Mouse (Mus musculus): Measurements from ENCODE around the gene Abcd3. TPM values are rescaled to one million over a fixed set of nuclear protein-coding genes. Genes with fewer than 3 reads are reported as not detected.
A peak's percentile ranks its signal among the peaks of the same experiment; 100 is the strongest.

The Abcd3 gene
- polyA plus RNA-seq, 2 experiments = 6.1 to 16.5 TPM

GRCm38 (mm10) chr3:121821559-121822143, 6.5 kb upstream of the Abcd3 start:
- H3K4me1 ChIP-seq (replicated peaks; ENCODE audit: control insufficient read depth in 2 of 2, insufficient read depth in 2 of 2, low read length in 1 of 2) = peaks cover 0 to 12% of the 10 kb centered on the region in 2 experiments; a peak in 2 of 4 replicates
- no peaks in the 10 kb centered on the region for H3K9me3 ChIP-seq (ENCODE audit: control insufficient read depth, low read length)
- H3K27ac ChIP-seq = no peak overlapping the region
- DNase-seq (ENCODE audit: low read depth in 3 of 3, low spot score in 3 of 3) (no peak), ATAC-seq (ENCODE audit: insufficient read depth) (no peak)
- H3K4me3 ChIP-seq (ENCODE audit: insufficient read depth in 1 of 2, low read depth in 2 of 2, low read length in 2 of 2) = no peak overlapping the region
- no peaks in the 10 kb centered on the region for H3K36me3 ChIP-seq (replicated peaks; ENCODE audit: control insufficient read depth, insufficient read depth, low read depth)
- no peak overlapping the region for H3K4me2 ChIP-seq (ENCODE audit: low read depth)
- no peak overlapping the region for H3K9ac ChIP-seq (replicated peaks)
- 70% methylated on average over 8 of the region's 8 CpGs for WGBS (ENCODE audit: insufficient replicate concordance)
- TF ChIP-seq CTCF (IDR thresholded peaks at IDR 0.05; ENCODE audit: low read depth) (no peak), EP300 (IDR thresholded peaks at IDR 0.05; ENCODE audit: low read depth) (no peak)
- H3K27me3 ChIP-seq (ENCODE audit: control insufficient read depth, insufficient read depth, low read length) = no peaks in the 10 kb centered on the region

GRCm38 (mm10) chr3:121819693-121820200, 4.6 kb upstream of the Abcd3 start:
- no peak overlapping the region for H3K27ac ChIP-seq
- H3K4me2 ChIP-seq (ENCODE audit: low read depth) = no peak overlapping the region
- H3K9ac ChIP-seq (replicated peaks) = no peak overlapping the region
- H3K4me3 ChIP-seq (ENCODE audit: insufficient read depth in 1 of 2, low read depth in 2 of 2, low read length in 2 of 2) = no peak overlapping the region
- no peaks in the 10 kb centered on the region for H3K36me3 ChIP-seq (replicated peaks; ENCODE audit: control insufficient read depth, insufficient read depth, low read depth)
- H3K27me3 ChIP-seq (ENCODE audit: control insufficient read depth, insufficient read depth, low read length) = no peaks in the 10 kb centered on the region
- H3K4me1 ChIP-seq (replicated peaks; ENCODE audit: control insufficient read depth in 2 of 2, insufficient read depth in 2 of 2, low read length in 1 of 2) = peaks cover 0 to 12% of the 10 kb centered on the region in 2 experiments; a peak in 2 of 4 replicates
- no peaks in the 10 kb centered on the region for H3K9me3 ChIP-seq (ENCODE audit: control insufficient read depth, low read length)
- TF ChIP-seq EP300 (IDR thresholded peaks at IDR 0.05; ENCODE audit: low read depth) (no peak), CTCF (IDR thresholded peaks at IDR 0.05; ENCODE audit: low read depth) (no peak)
- DNase-seq (ENCODE audit: low read depth in 3 of 3, low spot score in 3 of 3) (no peak), ATAC-seq (ENCODE audit: insufficient read depth) (no peak)
- whole genome bisulfite sequencing (ENCODE audit: insufficient replicate concordance) = 37% methylated on average over 3 of the region's 3 CpGs

- Histone ChIP-seq H3K4me1 (replicated peaks; ENCODE audit: control insufficient read depth in 2 of 2, insufficient read depth in 2 of 2, low read length in 1 of 2) (peaks cover 0 to 10% of the 10 kb centered on the region in 2 experiments; a peak in 1 of 4 replicates), H3K4me2 (ENCODE audit: low read depth) (no peak overlapping the region), H3K27me3 (ENCODE audit: control insufficient read depth, insufficient read depth, low read length) (no peaks in the 10 kb centered on the region), H3K9ac (replicated peaks) (no peak overlapping the region), H3K9me3 (ENCODE audit: control insufficient read depth, low read length) (no peaks in the 10 kb centered on the region), H3K27ac (no peak overlapping the region), H3K4me3 (ENCODE audit: insufficient read depth in 1 of 2, low read depth in 2 of 2, low read length in 2 of 2) (no peak overlapping the region), H3K36me3 (replicated peaks; ENCODE audit: control insufficient read depth, insufficient read depth, low read depth) (no peaks in the 10 kb centered on the region)
- 60% methylated on average over 10 of the region's 10 CpGs for WGBS (ENCODE audit: insufficient replicate concordance)
- no peak for TF ChIP-seq EP300 (IDR thresholded peaks at IDR 0.05; ENCODE audit: low read depth)
- TF ChIP-seq CTCF (IDR thresholded peaks at IDR 0.05; ENCODE audit: low read depth) = no peak
- ATAC-seq (ENCODE audit: insufficient read depth) (no peak), DNase-seq (ENCODE audit: low read depth in 3 of 3, low spot score in 3 of 3) (no peak)
Measured at GRCm38 (mm10) chr3:121818736-121819396, 3.8 kb upstream of the Abcd3 start.

GRCm38 (mm10) chr3:121815549-121816235, 590 bp upstream of the Abcd3 start:
- H3K27ac ChIP-seq = peak overlapping the region; percentile 58
- WGBS (ENCODE audit: insufficient replicate concordance) = 18% methylated on average over 16 of the region's 16 CpGs
- no peaks in the 10 kb centered on the region for H3K36me3 ChIP-seq (replicated peaks; ENCODE audit: control insufficient read depth, insufficient read depth, low read depth)
- peak overlapping the region; percentile 83 to 88 for H3K4me3 ChIP-seq (ENCODE audit: insufficient read depth in 1 of 2, low read depth in 2 of 2, low read length in 2 of 2)
- peak overlapping the region; percentile 75 for H3K9ac ChIP-seq (replicated peaks)
- no peaks in the 10 kb centered on the region for H3K9me3 ChIP-seq (ENCODE audit: control insufficient read depth, low read length)
- no peak for ATAC-seq (ENCODE audit: insufficient read depth)
- TF ChIP-seq CTCF (IDR thresholded peaks at IDR 0.05; ENCODE audit: low read depth) = no peak
- no peak for TF ChIP-seq EP300 (IDR thresholded peaks at IDR 0.05; ENCODE audit: low read depth)
- peaks cover 0 to 10% of the 10 kb centered on the region in 2 experiments; a peak in 1 of 4 replicates for H3K4me1 ChIP-seq (replicated peaks; ENCODE audit: control insufficient read depth in 2 of 2, insufficient read depth in 2 of 2, low read length in 1 of 2)
- H3K27me3 ChIP-seq (ENCODE audit: control insufficient read depth, insufficient read depth, low read length) = no peaks in the 10 kb centered on the region
- peak overlapping the region; percentile 85 for H3K4me2 ChIP-seq (ENCODE audit: low read depth)
- no peak for DNase-seq (ENCODE audit: low read depth in 3 of 3, low spot score in 3 of 3)

All from liver, embryonic 14.5 days (tissue).